Mouse (Mus musculus) kidney, embryonic 16.5 days (tissue): Measurements from ENCODE around the gene Rab11b. TPM values are rescaled to one million over a fixed set of nuclear protein-coding genes. Genes with fewer than 3 reads are reported as not detected.

Experiments
- ATAC-seq: fragments of 200-750 bp; cut with Nextera tagmentation; 2 replicates; pipeline ENCODE4 v1.8.0; 2017; ENCODE audit warnings: moderate TSS enrichment; ENCODE audit not compliant: low FRiP score, low TSS enrichment
- H3K27ac ChIP-seq: fragments of 300-500 bp; sonication (generic); 2 replicates; pipeline ENCODE4 v1.5.1; 2014; ENCODE audit warnings: low read length
- H3K27me3 ChIP-seq: fragments of 300-500 bp; sonication (generic); 2 replicates; pipeline ENCODE4 v1.6.1; 2014; ENCODE audit warnings: low read length, control low read depth, mixed read lengths; ENCODE audit not compliant: insufficient read depth
- H3K36me3 ChIP-seq: fragments of 300-500 bp; sonication (generic); 2 replicates; pipeline ENCODE4 v1.6.1; 2014; ENCODE audit warnings: low read length, control low read depth, mixed read lengths; ENCODE audit not compliant: insufficient read depth
- H3K4me1 ChIP-seq: fragments of 300-500 bp; sonication (generic); 2 replicates; pipeline ENCODE4 v1.6.1; 2014; ENCODE audit warnings: low read length, control low read depth, mixed read lengths; ENCODE audit not compliant: insufficient read depth
- H3K4me2 ChIP-seq: fragments of 300-500 bp; sonication (generic); replicated peaks from 2 replicates; pipeline ENCODE4 v1.6.1; 2014; ENCODE audit warnings: low read depth, low read length
- H3K4me3 ChIP-seq: fragments of 300-500 bp; sonication (generic); 2 replicates; pipeline ENCODE4 v1.5.1; 2014; ENCODE audit warnings: mild to moderate bottlenecking, low read length
- H3K9ac ChIP-seq: fragments of 300-500 bp; sonication (generic); replicated peaks from 2 replicates; pipeline ENCODE4 v1.6.1; 2014; ENCODE audit warnings: low read length
- H3K9me3 ChIP-seq: fragments of 300-500 bp; sonication (generic); 2 replicates; pipeline ENCODE4 v1.6.1; 2016; ENCODE audit warnings: low read length, control low read depth
- WGBS: fragments of 180-500 bp; shearing (Covaris S2); extraction: QIAGEN DNeasy Blood & Tissue Kit; methylation state at CpG from one replicate; pipeline ENCODE4 v1.1.7; 2014; 5-methylcytosine and 5-hydroxymethylcytosine counted together
- polyA plus RNA-seq: library from polyadenylated mRNA; unstranded; fragments of >200 nt; fragmentation: Nextera tagmentation; extraction: Ambion mirVana; gene quantifications from 2 replicates; pipeline ENCODE4 v1.2.1, GENCODE M21; 2015

The Rab11b gene
- polyA plus RNA-seq, 1 experiment from 2014 or later, result 245 TPM

- no peak overlapping the region for H3K4me3 ChIP-seq
- H3K4me1 ChIP-seq, result no peaks in the 10 kb centered on the region
- ATAC-seq, result no peak
- no peak overlapping the region for H3K27ac ChIP-seq
- WGBS, result 48% methylated on average over 1 of the region's 1 CpGs
- no peak overlapping the region for H3K4me2 ChIP-seq
- no peaks in the 10 kb centered on the region for H3K27me3 ChIP-seq
- H3K9me3 ChIP-seq, result no peaks in the 10 kb centered on the region
- H3K36me3 ChIP-seq, result peaks cover 18% of the 10 kb centered on the region
- H3K9ac ChIP-seq, result no peak overlapping the region
Observed at GRCm38 (mm10) chr17:33702178-33702577, 58.2 kb downstream of the Rab11b start.

- Histone ChIP-seq H3K27ac (no peak overlapping the region), H3K27me3 (no peaks in the 10 kb centered on the region), H3K36me3 (peaks cover 23% of the 10 kb centered on the region), H3K4me3 (no peak overlapping the region), H3K4me2 (no peak overlapping the region), H3K9me3 (no peaks in the 10 kb centered on the region), H3K4me1 (no peaks in the 10 kb centered on the region), H3K9ac (no peak overlapping the region)
- no peak for ATAC-seq
- WGBS, result 96% methylated on average over 1 of the region's 1 CpGs
Observed at GRCm38 (mm10) chr17:33695471-33695870, 64.9 kb downstream of the Rab11b start.

Other genes starting within 250 kb of the Rab11b start
- 73.5 and 81.7 TPM in 2 replicates for gene Adamts10, start 236.3 kb downstream of the Rab11b start, polyA plus RNA-seq
- 2.1 and 2.7 TPM in 2 replicates for gene Myo1f, start 204.8 kb downstream of the Rab11b start, polyA plus RNA-seq
- 46.3 and 58.4 TPM in 2 replicates for gene Zfp414, start 131.4 kb downstream of the Rab11b start, polyA plus RNA-seq
- 0.31 and 0.63 TPM in 2 replicates for gene Pram1, start 122.5 kb downstream of the Rab11b start, polyA plus RNA-seq
- gene Hnrnpm, start 73.7 kb downstream of the Rab11b start, polyA plus RNA-seq, result 390 and 407 TPM in 2 replicates
- gene March2, start 41.9 kb downstream of the Rab11b start, polyA plus RNA-seq, result 58.4 and 61.9 TPM in 2 replicates
- gene Angptl4, start 21.3 kb upstream of the Rab11b start, polyA plus RNA-seq, result 28.4 and 29.5 TPM in 2 replicates
- 65.0 and 73.5 TPM in 2 replicates for gene Kank3, start 50.0 kb upstream of the Rab11b start, polyA plus RNA-seq
- 796 and 818 TPM in 2 replicates for gene Rps28, start 64.0 kb upstream of the Rab11b start, polyA plus RNA-seq
- gene Ndufa7, start 64.0 kb upstream of the Rab11b start, polyA plus RNA-seq, result 480 and 498 TPM in 2 replicates
- gene Cd320, start 82.6 kb upstream of the Rab11b start, polyA plus RNA-seq, result 120 and 122 TPM in 2 replicates
- gene Gm7029, start 113.3 kb upstream of the Rab11b start, polyA plus RNA-seq, result not detected in 2 replicates
- gene Kifc1, start 130.1 kb upstream of the Rab11b start, polyA plus RNA-seq, result 9.6 and 10.5 TPM in 2 replicates
- gene Platr17, start 144.6 kb upstream of the Rab11b start, polyA plus RNA-seq, result 0.22 TPM in 1 of 2 replicates, not detected in the other
- 59.9 and 60.1 TPM in 2 replicates for gene Daxx, start 148.9 kb upstream of the Rab11b start, polyA plus RNA-seq
- gene Tapbp, start 155.4 kb upstream of the Rab11b start, polyA plus RNA-seq, result 36.1 and 39.2 TPM in 2 replicates
- gene Zbtb22, start 155.4 kb upstream of the Rab11b start, polyA plus RNA-seq, result 20.6 and 20.9 TPM in 2 replicates
- 35.9 and 38.0 TPM in 2 replicates for gene Rgl2, start 169.0 kb upstream of the Rab11b start, polyA plus RNA-seq
- gene Pfdn6, start 179.8 kb upstream of the Rab11b start, polyA plus RNA-seq, result 168 and 174 TPM in 2 replicates
- gene Wdr46, start 180.1 kb upstream of the Rab11b start, polyA plus RNA-seq, result 32.7 and 37.7 TPM in 2 replicates
- gene B3galt4, start 191.0 kb upstream of the Rab11b start, polyA plus RNA-seq, result 6.2 and 6.9 TPM in 2 replicates
- gene Vps52, start 195.3 kb upstream of the Rab11b start, polyA plus RNA-seq, result 51.9 and 54.7 TPM in 2 replicates
- 1,660 and 1,786 TPM in 2 replicates for gene Rps18, start 195.5 kb upstream of the Rab11b start, polyA plus RNA-seq
- 31.5 and 32.7 TPM in 2 replicates for gene H2-K1, start 239.8 kb upstream of the Rab11b start, polyA plus RNA-seq